Mouse (Mus musculus) liver, adult 2 months (tissue): ENCODE results near the gene Tigit. TPM values are rescaled to one million over a fixed set of nuclear protein-coding genes. Genes with fewer than 3 reads are reported as not detected.

Experiments
- DNase-seq: peaks from one replicate; pipeline ENCODE4 v3.0.0-alpha.2; 2011; ENCODE audit warnings: low read depth, low spot score; ENCODE audit errors: extremely low read depth
- H3K27ac ChIP-seq: fragments of 200-500 bp; replicated peaks from 2 replicates; pipeline ENCODE4 v1.5.1; 2012; ENCODE audit warnings: low read depth, mild to moderate bottlenecking, control low read depth, inconsistent platforms, low read length; ENCODE audit not compliant: insufficient read depth
- H3K27me3 ChIP-seq: fragments of 200-500 bp; 2 replicates; pipeline ENCODE4 v1.6.1; 2012; ENCODE audit warnings: mild to moderate bottlenecking, moderate library complexity, low read length, inconsistent platforms; ENCODE audit not compliant: control insufficient read depth, insufficient read depth
- H3K36me3 ChIP-seq: fragments of 200-500 bp; 2 replicates; pipeline ENCODE4 v1.6.1; 2012; ENCODE audit warnings: low read length, inconsistent platforms; ENCODE audit not compliant: control insufficient read depth, insufficient read depth
- H3K4me1 ChIP-seq: fragments of 200-500 bp; 2 replicates; pipeline ENCODE4 v1.6.1; 2011; ENCODE audit warnings: low read length; ENCODE audit not compliant: control insufficient read depth, insufficient read depth
- H3K4me3 ChIP-seq: fragments of 200-500 bp; 2 replicates; pipeline ENCODE4 v1.5.1; 2011; ENCODE audit warnings: low read depth, mild to moderate bottlenecking, control low read depth, low read length, moderate library complexity; ENCODE audit not compliant: insufficient read depth
- H3K79me2 ChIP-seq: fragments of 200-500 bp; 2 replicates; pipeline ENCODE4 v1.6.1; 2012; ENCODE audit warnings: inconsistent platforms, mild to moderate bottlenecking, low read length, moderate library complexity; ENCODE audit not compliant: control insufficient read depth, insufficient read depth
- H3K9ac ChIP-seq: fragments of 200-500 bp; 2 replicates; pipeline ENCODE4 v1.6.1; 2012; ENCODE audit warnings: low read depth, mild to moderate bottlenecking, control low read depth, inconsistent platforms, low read length
- CTCF ChIP-seq: fragments of 200-500 bp; IDR thresholded peaks from 2 replicates; pipeline ENCODE4 v1.5.1; 2011; ENCODE audit warnings: low read depth, low read length, control low read depth
- POLR2A ChIP-seq: fragments of 200-500 bp; IDR thresholded peaks from 2 replicates; pipeline ENCODE4 v1.6.1; 2011; ENCODE audit warnings: low read length, control low read depth; ENCODE audit not compliant: insufficient read depth; ENCODE audit errors: extremely low read depth
- WGBS: fragments of 180-500 bp; shearing (Covaris S2); methylation state at CpG from one replicate; pipeline ENCODE4 v1.1.7; 2018; 5-methylcytosine and 5-hydroxymethylcytosine counted together
- polyA plus RNA-seq: library from polyadenylated mRNA; depleted of rRNA; stranded (reverse); fragments of >200 nt; gene quantifications from 2 replicates; pipeline ENCODE4 v1.2.3, GENCODE M21; 2012
- total RNA-seq: library from RNA; depleted of rRNA; stranded (reverse); fragments of >200 nt; gene quantifications from 2 replicates; pipeline ENCODE4 v1.2.3, GENCODE M21; 2014

The Tigit gene
- total and polyA plus RNA-seq, 2 experiments, result 0.22 TPM; not detected in 1

DNA sequence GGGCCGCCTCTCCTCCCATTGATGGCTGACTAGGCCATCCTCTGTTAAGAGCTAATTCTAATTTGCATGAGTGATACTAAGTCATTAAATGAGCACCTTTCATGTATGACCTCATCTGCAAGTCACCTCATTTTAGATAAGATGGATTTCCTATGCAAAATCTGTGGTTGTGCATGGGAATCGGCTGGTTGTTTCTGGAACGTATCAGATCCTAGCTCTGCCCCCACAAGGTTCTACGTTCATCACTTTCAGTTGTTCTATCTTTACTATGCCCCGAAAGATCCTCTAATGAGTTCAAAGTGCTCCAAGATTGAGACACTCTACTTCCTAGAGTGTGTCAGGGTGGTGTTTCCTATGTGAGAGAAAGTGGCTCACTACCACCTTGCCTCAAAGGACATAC, 2.4 kb downstream of the Tigit start:
- no peak for TF ChIP-seq POLR2A
- no peak for TF ChIP-seq CTCF
- Histone ChIP-seq H3K27me3 (no peaks in the 10 kb centered on the region), H3K9ac (no peak overlapping the region), H3K36me3 (no peaks in the 10 kb centered on the region), H3K4me3 (no peak overlapping the region), H3K4me1 (no peaks in the 10 kb centered on the region), H3K79me2 (no peaks in the 10 kb centered on the region), H3K27ac (no peak overlapping the region)
- DNase-seq, result no peak
- WGBS, result 93% methylated on average over 5 of the region's 5 CpGs

DNA sequence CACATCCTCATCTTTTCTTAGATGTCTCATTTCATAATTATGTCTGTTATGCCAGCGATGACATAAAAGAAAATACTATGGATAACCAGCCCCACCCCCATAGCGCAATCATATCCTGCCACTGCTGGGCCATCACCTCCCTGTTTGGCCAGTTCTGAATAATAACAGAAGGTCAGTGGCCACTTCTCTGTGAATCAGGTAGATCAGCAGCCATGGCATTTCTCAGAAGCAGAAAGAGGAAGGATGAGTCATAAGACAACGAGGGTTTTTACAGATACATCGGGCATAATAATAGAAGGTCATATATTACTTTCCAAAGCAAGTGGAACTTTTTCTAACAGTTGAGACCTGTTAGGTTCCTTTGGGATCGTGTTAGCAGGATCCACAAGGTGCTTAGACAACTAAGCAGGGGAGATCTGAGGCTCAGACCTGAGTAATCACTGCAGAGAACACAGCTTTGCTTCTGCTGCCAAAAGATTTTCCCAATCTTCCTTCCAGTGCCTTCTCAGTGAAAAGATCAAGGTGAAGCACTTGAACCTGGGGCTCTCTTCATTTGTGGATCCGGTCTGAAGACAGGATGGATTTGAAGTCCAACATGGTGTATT, 8.7 kb downstream of the Tigit start:
- Histone ChIP-seq H3K9ac (no peak overlapping the region), H3K4me1 (no peaks in the 10 kb centered on the region), H3K27ac (no peak overlapping the region), H3K36me3 (no peaks in the 10 kb centered on the region), H3K79me2 (no peaks in the 10 kb centered on the region), H3K4me3 (no peak overlapping the region), H3K27me3 (no peaks in the 10 kb centered on the region)
- WGBS, result 76% methylated on average over 6 of the region's 6 CpGs
- TF ChIP-seq POLR2A, result no peak
- no peak for TF ChIP-seq CTCF
- no peak for DNase-seq

DNA sequence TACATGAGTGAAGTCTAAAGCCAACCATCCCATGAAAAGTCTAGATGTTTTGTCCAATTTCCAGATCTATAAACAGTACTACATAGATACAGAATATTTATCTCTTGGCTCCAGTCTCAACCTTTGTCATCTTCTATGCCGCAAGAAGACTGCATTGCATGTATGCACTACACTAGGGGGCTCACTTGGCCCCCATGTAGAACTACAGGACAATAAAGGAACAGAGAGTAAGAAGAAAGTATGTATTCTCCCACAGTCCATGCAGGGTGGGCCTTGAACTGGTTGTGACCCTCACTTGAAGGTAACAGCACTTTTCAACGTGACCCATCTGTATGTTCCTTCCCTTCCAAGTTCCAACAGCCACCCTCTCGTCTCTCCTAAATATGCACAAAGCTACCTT, 9.7 kb downstream of the Tigit start:
- Histone ChIP-seq H3K36me3 (no peaks in the 10 kb centered on the region), H3K79me2 (no peaks in the 10 kb centered on the region), H3K27ac (no peak overlapping the region), H3K4me3 (no peak overlapping the region), H3K4me1 (no peaks in the 10 kb centered on the region), H3K9ac (no peak overlapping the region), H3K27me3 (no peaks in the 10 kb centered on the region)
- DNase-seq, result no peak
- 70% methylated on average over 3 of the region's 3 CpGs for WGBS
- TF ChIP-seq CTCF, result no peak
- no peak for TF ChIP-seq POLR2A

DNA sequence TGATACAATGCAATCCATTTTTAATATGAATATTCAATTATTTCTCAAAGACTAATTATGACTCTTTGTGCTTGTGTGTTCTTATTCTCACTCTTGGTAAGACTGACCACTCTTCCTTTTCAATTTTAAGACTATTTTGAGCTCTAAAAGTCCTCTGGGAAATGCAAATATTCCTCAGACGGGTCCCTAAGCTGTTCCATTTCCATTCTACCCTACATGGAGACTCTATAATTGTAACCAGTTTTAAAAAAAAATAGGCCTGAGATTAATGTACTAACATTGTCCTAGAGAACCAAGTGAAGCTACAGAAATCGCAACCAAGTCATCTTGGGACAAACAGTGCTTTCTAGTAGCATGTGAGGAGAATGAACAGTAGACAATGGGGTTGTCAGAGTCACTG, 10.7 kb downstream of the Tigit start:
- no peak for DNase-seq
- Histone ChIP-seq H3K4me3 (no peak overlapping the region), H3K27me3 (no peaks in the 10 kb centered on the region), H3K4me1 (no peaks in the 10 kb centered on the region), H3K36me3 (no peaks in the 10 kb centered on the region), H3K9ac (no peak overlapping the region), H3K27ac (no peak overlapping the region), H3K79me2 (no peaks in the 10 kb centered on the region)
- 79% methylated on average over 2 of the region's 2 CpGs for WGBS
- no peak for TF ChIP-seq POLR2A
- TF ChIP-seq CTCF, result no peak

DNA sequence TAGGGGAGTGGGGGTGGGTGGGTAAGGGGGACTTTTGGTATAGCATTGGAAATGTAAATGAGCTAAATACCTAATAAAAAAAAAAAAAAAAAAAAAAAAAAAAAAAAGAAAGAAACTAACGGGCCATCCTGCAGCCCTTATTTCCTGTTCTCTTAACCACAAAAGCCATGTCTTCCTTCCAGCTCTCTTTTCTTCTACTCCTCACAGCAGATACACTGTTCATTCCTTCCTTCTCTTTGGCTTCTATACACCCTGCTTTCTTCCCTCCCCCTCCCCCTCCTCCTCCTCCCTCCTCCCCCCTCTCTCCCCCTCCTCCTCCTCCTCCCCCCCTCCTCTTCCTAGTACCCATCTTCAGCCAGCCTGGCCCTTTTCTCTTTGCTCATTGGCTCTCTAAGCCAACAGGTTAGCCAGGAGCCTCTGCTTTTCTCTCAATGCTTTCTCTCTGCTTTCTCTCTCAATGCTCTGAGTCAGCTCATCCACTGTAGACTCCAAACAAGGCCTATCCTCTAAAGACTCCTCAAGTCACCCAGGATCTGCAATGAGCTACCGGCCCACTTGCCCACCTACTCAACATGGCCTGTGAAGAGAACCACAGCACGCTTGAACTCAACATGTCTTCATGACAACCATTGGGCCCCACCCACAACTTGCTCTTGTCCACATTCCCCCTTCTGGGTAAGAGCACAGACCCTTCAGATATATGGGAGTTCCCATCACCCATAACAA, 13.4 kb downstream of the Tigit start:
- H3K9ac ChIP-seq, result no peak overlapping the region
- TF ChIP-seq POLR2A, result no peak
- TF ChIP-seq CTCF, result no peak
- WGBS, result 86% methylated on average over 3 of the region's 3 CpGs
- H3K27me3 ChIP-seq, result no peaks in the 10 kb centered on the region
- H3K27ac ChIP-seq, result no peak overlapping the region
- no peaks in the 10 kb centered on the region for H3K4me1 ChIP-seq
- H3K79me2 ChIP-seq, result no peaks in the 10 kb centered on the region
- no peaks in the 10 kb centered on the region for H3K36me3 ChIP-seq
- H3K4me3 ChIP-seq, result no peak overlapping the region
- no peak for DNase-seq

DNA sequence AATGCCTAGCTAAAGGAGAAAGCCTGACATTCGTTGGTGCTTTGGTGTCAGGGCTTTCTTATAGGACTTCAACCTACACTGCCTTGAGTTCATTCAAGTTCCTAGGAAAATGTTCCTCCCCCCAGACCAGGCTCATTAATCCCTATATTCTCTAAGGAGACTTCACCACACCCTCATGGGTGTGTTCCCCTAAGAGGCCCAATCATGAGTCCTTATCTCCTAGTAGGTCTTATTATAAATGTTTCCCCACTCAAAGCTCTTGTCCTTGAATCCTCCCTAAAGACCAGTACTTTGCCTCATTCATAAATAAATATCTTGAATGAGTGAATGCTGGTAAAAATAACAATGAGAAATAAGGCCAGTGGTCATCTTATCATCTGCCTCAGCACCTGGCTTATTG, 16.3 kb downstream of the Tigit start:
- Histone ChIP-seq H3K4me1 (no peaks in the 10 kb centered on the region), H3K79me2 (no peaks in the 10 kb centered on the region), H3K9ac (no peak overlapping the region), H3K27me3 (no peaks in the 10 kb centered on the region), H3K27ac (no peak overlapping the region), H3K4me3 (no peak overlapping the region), H3K36me3 (no peaks in the 10 kb centered on the region)
- no peak for TF ChIP-seq POLR2A
- no peak for DNase-seq
- 79% methylated on average over 1 of the region's 1 CpGs for WGBS
